8 mouse cellular contexts compared by ENCODE assay signal in genomic region chr11:78360125-78360788, GRCm38 (mm10). TPM values are rescaled to one million over a fixed set of nuclear protein-coding genes. Genes with fewer than 3 reads are reported as not detected.
DNase-seq lines count a peak whose midpoint lies in the region; ATAC-seq and TF ChIP-seq lines count a peak whose summit lies in the region.

No protein-coding gene starts in this region.

- peak overlapping the region; percentile 66 for H3K4me2 ChIP-seq in intestine, postnatal 0 days (replicated peaks; ENCODE audit: low read depth)
- H3K4me2 ChIP-seq in limb, embryonic 14.5 days (replicated peaks; ENCODE audit: low read depth, low read length, severe bottlenecking): peak overlapping the region; percentile 36
- H3K4me2 ChIP-seq in midbrain, embryonic 15.5 days: peak overlapping the region; percentile 35

- peak; percentile 31; the same call in 1 of the 2 replicates for ATAC-seq in intestine, postnatal 0 days
- ATAC-seq in limb, embryonic 14.5 days (ENCODE audit: low FRiP score, low read depth): peak; percentile 60; the same call in 1 of the 2 replicates
- 0 out of 2 replicates have a peak, but pooled peaks have one; percentile 42 for ATAC-seq in midbrain, embryonic 15.5 days (replicated peaks)

- 10% methylated on average over 13 of the region's 13 CpGs for WGBS in intestine, postnatal 0 days
- 9% methylated on average over 13 of the region's 13 CpGs for WGBS in limb, embryonic 14.5 days
- 15% methylated on average over 13 of the region's 13 CpGs for WGBS in midbrain, embryonic 15.5 days

- peak overlapping the region; percentile 33 for H3K4me3 ChIP-seq in intestine, postnatal 0 days (ENCODE audit: low read depth, low read length)
- peak overlapping the region; percentile 23 for H3K4me3 ChIP-seq in limb, embryonic 14.5 days (replicated peaks; ENCODE audit: low read length)
- H3K4me3 ChIP-seq in midbrain, embryonic 15.5 days: no peak overlapping the region

- peak; percentile 72 to 81 for DNase-seq in left cerebral cortex, adult 18-20 months (ENCODE audit: low spot score in 2 of 2)
- DNase-seq in left cerebral cortex, adult 11 months (ENCODE audit: low spot score): no peak
- peak; percentile 75 to 77 for DNase-seq in cerebellum, postnatal 36 days
- peak; percentile 77 for DNase-seq in gastrocnemius, postnatal 10 days
- DNase-seq in limb, embryonic 14.5 days (ENCODE audit: low spot score): peak; percentile 83
- peak; percentile 85 for DNase-seq in splenic B cell, adult 2 months (ENCODE audit: low read depth, low spot score)

- no peaks in the 10 kb centered on the region for H3K36me3 ChIP-seq in intestine, postnatal 0 days (ENCODE audit: control insufficient read depth, insufficient read depth)
- no peaks in the 10 kb centered on the region for H3K36me3 ChIP-seq in limb, embryonic 14.5 days (ENCODE audit: control insufficient read depth, insufficient read depth, low read length)
- H3K36me3 ChIP-seq in midbrain, embryonic 15.5 days (replicated peaks): no peaks in the 10 kb centered on the region
- no peaks in the 10 kb centered on the region for H3K36me3 ChIP-seq in splenic B cell, adult 2 months (ENCODE audit: control insufficient read depth, insufficient read depth, low read length, poor library complexity, severe bottlenecking)

- peaks cover 11% of the 10 kb centered on the region for H3K4me1 ChIP-seq in intestine, postnatal 0 days (replicated peaks; ENCODE audit: control insufficient read depth, insufficient read depth, low read length)
- H3K4me1 ChIP-seq in limb, embryonic 14.5 days (ENCODE audit: control insufficient read depth, insufficient read depth, low read length): peaks cover 12% of the 10 kb centered on the region
- H3K4me1 ChIP-seq in midbrain, embryonic 15.5 days: no peaks in the 10 kb centered on the region

- H3K9me3 ChIP-seq in intestine, postnatal 0 days (ENCODE audit: control insufficient read depth): no peaks in the 10 kb centered on the region
- H3K9me3 ChIP-seq in limb, embryonic 14.5 days (ENCODE audit: control insufficient read depth, low read length): no peaks in the 10 kb centered on the region
- no peaks in the 10 kb centered on the region for H3K9me3 ChIP-seq in midbrain, embryonic 15.5 days

- peak; percentile 92 for TF ChIP-seq CTCF in intestine, postnatal 0 days (IDR thresholded peaks at IDR 0.05; ENCODE audit: low read depth)

- 0 out of 2 replicates have a peak overlapping the region, but pooled peaks have one; percentile 2 for H3K9ac ChIP-seq in intestine, postnatal 0 days (ENCODE audit: low read depth, low read length)
- no peak overlapping the region; the same call in 1 of the 2 replicates for H3K9ac ChIP-seq in limb, embryonic 14.5 days (ENCODE audit: low read depth, low read length, severe bottlenecking)
- H3K9ac ChIP-seq in midbrain, embryonic 15.5 days: no peak overlapping the region

- H3K27ac ChIP-seq in intestine, postnatal 0 days (ENCODE audit: low read depth, low read length): no peak overlapping the region
- no peak overlapping the region for H3K27ac ChIP-seq in limb, embryonic 14.5 days (replicated peaks; ENCODE audit: low read depth, low read length)
- H3K27ac ChIP-seq in midbrain, embryonic 15.5 days: no peak overlapping the region

- no peaks in the 10 kb centered on the region for H3K27me3 ChIP-seq in intestine, postnatal 0 days (replicated peaks; ENCODE audit: control insufficient read depth, insufficient read depth, low read length)
- H3K27me3 ChIP-seq in limb, embryonic 14.5 days (ENCODE audit: control insufficient read depth, insufficient read depth, low read length): no peaks in the 10 kb centered on the region
- no peaks in the 10 kb centered on the region for H3K27me3 ChIP-seq in midbrain, embryonic 15.5 days (replicated peaks)
- H3K27me3 ChIP-seq in splenic B cell, adult 2 months (ENCODE audit: control insufficient read depth, insufficient read depth, low read length, poor library complexity, severe bottlenecking): no peaks in the 10 kb centered on the region

- TF ChIP-seq POLR2A in limb, embryonic 14.5 days (IDR thresholded peaks at IDR 0.05; ENCODE audit: borderline replicate concordance, extremely low read depth, insufficient read depth, insufficient read length): no peak

RNA-seq across cellular contexts. Expression of gene Unc119, which starts 17.0 kb away (rescaled TPM):
- total RNA-seq in left cerebral cortex, adult 18-20 months (2021): 10 to 100 TPM; 32.5 to 35.5 TPM
- total RNA-seq in gastrocnemius, postnatal 10 days (2021): 10 to 100 TPM; 26.2 to 28.4 TPM
- 26.9 and 28.4 TPM in 2 replicates for polyA plus RNA-seq in intestine, postnatal 0 days (2015; fragmentation: Nextera tagmentation; extraction: Ambion mirVana)
- 114 and 143 TPM in 2 replicates for polyA plus RNA-seq in limb, embryonic 14.5 days (2012; rRNA removed)
- 55.7 and 66.9 TPM in 2 replicates for polyA plus RNA-seq in limb, embryonic 14.5 days (2014; fragmentation: Nextera tagmentation; extraction: Ambion mirVana)
- polyA plus RNA-seq in midbrain, embryonic 15.5 days (2015; fragmentation: Nextera tagmentation; extraction: Ambion mirVana): 80.8 and 89.7 TPM in 2 replicates

RNA-seq across cellular contexts. Expression of gene Foxn1, which starts 26.1 kb away (rescaled TPM):
- total RNA-seq in left cerebral cortex, adult 18-20 months (2021): not detected
- total RNA-seq in gastrocnemius, postnatal 10 days (2021): not detected
- not detected in 2 replicates for polyA plus RNA-seq in intestine, postnatal 0 days (2015; fragmentation: Nextera tagmentation; extraction: Ambion mirVana)
- 0.96 and 1.1 TPM in 2 replicates for polyA plus RNA-seq in limb, embryonic 14.5 days (2012; rRNA removed)
- polyA plus RNA-seq in limb, embryonic 14.5 days (2014; fragmentation: Nextera tagmentation; extraction: Ambion mirVana): 1.9 and 2.0 TPM in 2 replicates
- polyA plus RNA-seq in midbrain, embryonic 15.5 days (2015; fragmentation: Nextera tagmentation; extraction: Ambion mirVana): not detected in 2 replicates

RNA-seq across cellular contexts. Expression of gene Pigs, which starts 32.0 kb away (rescaled TPM):
- 10 to 100 TPM; 58.4 to 61.2 TPM for total RNA-seq in left cerebral cortex, adult 18-20 months (2021)
- 10 to 100 TPM; 24.9 to 25.5 TPM for total RNA-seq in gastrocnemius, postnatal 10 days (2021)
- 58.6 and 60.8 TPM in 2 replicates for polyA plus RNA-seq in intestine, postnatal 0 days (2015; fragmentation: Nextera tagmentation; extraction: Ambion mirVana)
- polyA plus RNA-seq in limb, embryonic 14.5 days (2012; rRNA removed): 95.5 and 135 TPM in 2 replicates
- 79.7 and 88.4 TPM in 2 replicates for polyA plus RNA-seq in limb, embryonic 14.5 days (2014; fragmentation: Nextera tagmentation; extraction: Ambion mirVana)
- 71.5 and 76.6 TPM in 2 replicates for polyA plus RNA-seq in midbrain, embryonic 15.5 days (2015; fragmentation: Nextera tagmentation; extraction: Ambion mirVana)

RNA-seq across cellular contexts. Expression of gene Aldoc, which starts 37.5 kb away (rescaled TPM):
- total RNA-seq in left cerebral cortex, adult 18-20 months (2021): 100 to 1,000 TPM; 733 to 876 TPM
- total RNA-seq in gastrocnemius, postnatal 10 days (2021): 1 to 10 TPM; 1.9 to 2.0 TPM
- 9.3 and 9.4 TPM in 2 replicates for polyA plus RNA-seq in intestine, postnatal 0 days (2015; fragmentation: Nextera tagmentation; extraction: Ambion mirVana)
- 9.2 and 11.9 TPM in 2 replicates for polyA plus RNA-seq in limb, embryonic 14.5 days (2012; rRNA removed)
- 8.3 and 11.3 TPM in 2 replicates for polyA plus RNA-seq in limb, embryonic 14.5 days (2014; fragmentation: Nextera tagmentation; extraction: Ambion mirVana)
- polyA plus RNA-seq in midbrain, embryonic 15.5 days (2015; fragmentation: Nextera tagmentation; extraction: Ambion mirVana): 84.9 and 129 TPM in 2 replicates

RNA-seq across cellular contexts. Expression of gene Spag5, which starts 58.9 kb away (rescaled TPM):
- 10 to 100 TPM in 1 of 2 experiments, 1 to 10 TPM in 1; 9.8 to 11.3 TPM for total RNA-seq in left cerebral cortex, adult 18-20 months (2021)
- 10 to 100 TPM in 1 of 2 experiments, 1 to 10 TPM in 1; 7.1 to 11.3 TPM for total RNA-seq in gastrocnemius, postnatal 10 days (2021)
- polyA plus RNA-seq in intestine, postnatal 0 days (2015; fragmentation: Nextera tagmentation; extraction: Ambion mirVana): 4.5 and 4.6 TPM in 2 replicates
- polyA plus RNA-seq in limb, embryonic 14.5 days (2012; rRNA removed): 56.6 and 57.3 TPM in 2 replicates
- 28.7 and 31.2 TPM in 2 replicates for polyA plus RNA-seq in limb, embryonic 14.5 days (2014; fragmentation: Nextera tagmentation; extraction: Ambion mirVana)
- polyA plus RNA-seq in midbrain, embryonic 15.5 days (2015; fragmentation: Nextera tagmentation; extraction: Ambion mirVana): 6.9 and 9.6 TPM in 2 replicates
